In the genomic region with DNA sequence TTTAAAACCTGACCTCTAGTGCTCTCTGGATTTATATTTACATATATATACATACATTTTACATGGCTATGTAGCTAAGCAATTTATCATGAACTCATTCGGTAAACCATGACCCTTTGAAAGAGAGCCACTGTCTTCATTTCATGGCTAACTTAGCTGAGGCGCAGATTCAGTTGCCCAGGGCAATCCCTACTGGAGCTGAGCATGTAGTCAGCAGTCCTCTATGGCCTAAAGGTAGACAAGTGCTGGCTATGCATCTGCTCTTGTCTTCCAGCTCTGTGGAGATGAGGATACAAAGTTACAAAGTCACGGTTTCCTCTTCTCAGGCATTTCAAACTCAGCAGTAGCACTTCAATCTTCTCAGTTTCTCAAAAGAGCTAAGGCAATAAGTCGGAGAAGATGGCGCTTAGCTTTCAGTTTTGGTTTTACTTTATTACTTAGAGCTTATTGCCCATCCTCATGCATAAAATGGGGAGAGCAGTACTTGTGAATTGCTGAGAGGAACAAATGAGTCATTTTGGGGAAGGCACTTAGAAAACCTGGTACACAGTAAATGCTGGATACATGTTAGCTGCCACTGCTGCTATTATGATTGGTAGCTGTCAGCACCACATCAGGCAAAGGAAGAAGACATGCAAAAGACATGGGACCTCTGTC, we compare ENCODE assay signal across 19 mouse cellular contexts. TPM values are rescaled to one million over a fixed set of nuclear protein-coding genes. Genes with fewer than 3 reads are reported as not detected.
DNase-seq lines count a peak whose midpoint lies in the region; ATAC-seq and TF ChIP-seq lines count a peak whose summit lies in the region.
"Had no signal": no experiment of that assay in that cellular context is flagged by ENCODE, and none has a peak within 500 bp of the region (broad histone marks: within the 10 kb centered on the region; RNA-seq: fewer than 3 reads in every experiment).

No protein-coding gene starts in this region.

- TF ChIP-seq POLR2A in small intestine, adult 2 months (IDR thresholded peaks at IDR 0.05; ENCODE audit: low read depth, low read length) = no peak

- TF ChIP-seq CTCF in small intestine, adult 2 months (IDR thresholded peaks at IDR 0.05; ENCODE audit: extremely low read depth, insufficient read length, insufficient replicate concordance, low read depth, low read length) = no peak

- H3K27ac ChIP-seq in small intestine, adult 2 months (ENCODE audit: insufficient read depth, low read depth, low read length) = peak overlapping the region; percentile 23; the same call in 1 of the 2 replicates
- H3K27ac ChIP-seq: embryonic facial prominence, embryonic 12.5 days; forebrain, embryonic 12.5 days; hindbrain, embryonic 15.5 days had no signal

- no peak overlapping the region for H3K4me3 ChIP-seq in small intestine, adult 2 months (ENCODE audit: low read depth, low read length)
- H3K4me3 ChIP-seq: embryonic facial prominence, embryonic 12.5 days; forebrain, embryonic 12.5 days; heart, embryonic 12.5 days; hindbrain, embryonic 15.5 days had no signal

- peak; percentile 66 for DNase-seq in CD4-positive helper T cell, adult 2 months (ENCODE audit: low read depth, low spot score)
- DNase-seq in induced T-regulatory cell, adult 2 months (ENCODE audit: low read depth) = peak; percentile 86
- no peak for DNase-seq in neural tube, embryonic 10.5 days (ENCODE audit: extremely low spot score, low spot score)
- DNase-seq in urinary bladder, postnatal 14 days (ENCODE audit: low spot score) = no peak
- no peak for DNase-seq in urinary bladder, postnatal 25 days (ENCODE audit: low spot score)
- DNase-seq: adrenal gland, adult 2 months; adrenal gland, postnatal 25 days; B cell, adult 2 months; cerebellum, adult 2 months; cerebellum, postnatal 25 days; gastrocnemius, postnatal 14 days; kidney, adult 11 months had no signal

- 84% methylated on average over 5 of the region's 5 CpGs for WGBS in small intestine, adult 2 months

- no peaks in the 10 kb centered on the region for H3K27me3 ChIP-seq in small intestine, adult 2 months (ENCODE audit: control insufficient read depth, insufficient read depth, low read length)
- H3K27me3 ChIP-seq: embryonic facial prominence, embryonic 12.5 days; forebrain, embryonic 12.5 days; heart, embryonic 12.5 days; hindbrain, embryonic 15.5 days had no signal

- peak; percentile 93 for ATAC-seq in CD4-positive, CD25-positive, alpha-beta regulatory T cell, adult 4 months
- ATAC-seq: forebrain, embryonic 16.5 days had no signal

- H3K36me3 ChIP-seq in small intestine, adult 2 months (ENCODE audit: control insufficient read depth, insufficient read depth, low read length) = peaks cover 36% of the 10 kb centered on the region

- H3K4me1 ChIP-seq in small intestine, adult 2 months (ENCODE audit: control insufficient read depth, insufficient read depth, insufficient read length, low read length) = no peaks in the 10 kb centered on the region
- H3K4me1 ChIP-seq: embryonic facial prominence, embryonic 12.5 days; forebrain, embryonic 12.5 days; heart, embryonic 12.5 days; hindbrain, embryonic 15.5 days had no signal

RNA-seq across cellular contexts. Expression of a gene that starts 38.2 kb away (rescaled TPM):
- 10 to 100 TPM; 38.0 to 43.4 TPM for polyA plus RNA-seq in CD4-positive, CD25-positive, alpha-beta regulatory T cell, adult 4 months (2017; shearing (Covaris generic))
- polyA plus RNA-seq in small intestine, adult 2 months (2012; rRNA removed) = 0.95 and 1.9 TPM in 2 replicates

Comparison
In these comparisons a context has a peak if more than half of its experiments do, and no peak if none do; other contexts are left out.
1. DNase-seq: peak in CD4-positive helper T cell, adult 2 months (single experiment) and induced T-regulatory cell, adult 2 months (single experiment); none in neural tube, embryonic 10.5 days (single experiment), urinary bladder, postnatal 14 days (single experiment) and urinary bladder, postnatal 25 days (single experiment).
2. RNA of a gene that starts 38.2 kb away (polyA plus RNA-seq): 38.0 to 43.4 TPM in CD4-positive, CD25-positive, alpha-beta regulatory T cell, adult 4 months; 0.95 to 1.9 TPM in small intestine, adult 2 months; every median in the first group is over 10 times any median in the second.